Mouse (Mus musculus) ES-Bruce4 (cell line): ENCODE measurements at regions not wholly inside any gene's neighbourhood (a gene's known extent, or its start where the extent isn't known, plus 50 kb on each side); places are given as distances from the start of the nearest gene placed in this dataset.

ENCODE experiments used
- CTCF ChIP-seq: IDR thresholded peaks from one replicate; pipeline ENCODE4 v1.8.1; 2011; ENCODE audit warnings: low read depth, low read length
- POLR2A ChIP-seq: IDR thresholded peaks from one replicate; pipeline ENCODE4 v1.8.1; 2011; ENCODE audit warnings: low read length; ENCODE audit not compliant: insufficient read depth

DNA sequence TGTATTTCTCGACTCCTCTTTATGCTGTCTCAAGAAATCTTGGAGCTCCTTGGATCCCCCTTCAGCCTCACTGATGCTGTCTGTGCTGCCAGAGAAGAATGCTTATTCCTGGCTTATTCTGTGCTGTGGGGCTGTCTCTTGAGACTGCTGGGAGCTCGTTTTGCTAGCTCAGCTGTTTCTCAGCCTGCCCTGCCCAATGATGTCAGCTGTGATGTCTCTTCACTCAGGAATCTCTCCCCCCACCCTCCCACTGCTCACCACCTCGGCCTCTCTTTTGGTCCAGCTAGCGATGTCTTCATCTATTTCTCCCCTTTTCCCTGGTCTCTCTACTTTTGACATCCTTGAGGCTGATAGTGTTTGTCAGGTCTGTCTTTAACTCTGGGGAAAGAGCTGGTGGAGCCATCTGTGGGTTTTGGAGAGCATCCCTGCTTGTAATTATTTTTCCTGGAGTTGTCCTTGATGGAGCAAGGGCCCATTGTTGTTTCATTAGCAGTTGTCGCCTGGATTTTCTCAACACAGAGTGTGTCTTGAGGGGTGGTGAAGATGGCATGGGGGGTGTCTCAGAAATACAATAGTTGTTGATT lies 214.1 kb downstream of the En1 start:
- no peak for TF ChIP-seq CTCF
- TF ChIP-seq POLR2A, result no peak
